Mouse (Mus musculus) thymus, postnatal 25 days (tissue): ENCODE data around the gene Cep170.

ENCODE experiments used
- DNase-seq: peaks from one replicate; pipeline ENCODE4 v3.0.0; 2022

Gene Cep170

DNA sequence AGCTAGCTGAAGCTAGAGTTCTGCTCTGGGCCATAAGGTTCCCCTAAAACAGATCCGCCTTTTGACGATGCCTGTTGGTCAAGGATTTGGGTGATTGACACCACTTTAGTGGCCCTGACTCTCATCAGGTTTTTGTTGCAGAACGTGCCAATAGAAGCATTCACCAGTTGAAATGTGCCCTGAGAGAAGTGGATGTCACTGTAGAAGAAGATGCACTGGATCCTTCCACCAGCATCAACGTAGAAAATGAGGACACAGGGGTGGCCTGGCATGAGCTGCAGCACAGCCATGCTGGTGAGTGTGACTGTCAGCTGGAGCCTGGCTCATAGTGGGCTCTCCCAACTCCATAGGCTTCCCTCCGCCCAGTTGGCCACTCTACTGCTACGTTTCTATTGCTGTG is 10.7 kb upstream of the Cep170 start:
- DNase-seq = no peak

DNA sequence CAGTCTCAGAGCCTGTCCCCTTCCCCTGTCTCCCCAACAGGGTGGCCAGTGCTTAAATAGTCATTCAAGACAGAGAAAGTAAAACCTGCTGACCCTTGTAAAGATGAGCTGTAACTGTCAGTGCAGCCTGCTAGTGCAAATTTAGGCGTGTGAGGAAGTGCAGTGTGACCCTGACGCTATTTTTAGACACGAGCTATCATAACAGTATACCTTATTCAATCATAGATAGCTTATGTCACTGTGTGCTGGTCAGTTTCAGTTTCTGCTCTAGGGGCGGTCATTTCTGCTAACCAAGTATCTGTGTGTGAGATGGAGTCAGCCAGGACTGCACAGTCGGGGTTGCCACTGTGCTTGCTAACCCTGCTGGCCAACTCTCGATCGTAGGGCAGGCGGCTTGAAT is 10.0 kb upstream of the Cep170 start:
- no peak for DNase-seq

DNA sequence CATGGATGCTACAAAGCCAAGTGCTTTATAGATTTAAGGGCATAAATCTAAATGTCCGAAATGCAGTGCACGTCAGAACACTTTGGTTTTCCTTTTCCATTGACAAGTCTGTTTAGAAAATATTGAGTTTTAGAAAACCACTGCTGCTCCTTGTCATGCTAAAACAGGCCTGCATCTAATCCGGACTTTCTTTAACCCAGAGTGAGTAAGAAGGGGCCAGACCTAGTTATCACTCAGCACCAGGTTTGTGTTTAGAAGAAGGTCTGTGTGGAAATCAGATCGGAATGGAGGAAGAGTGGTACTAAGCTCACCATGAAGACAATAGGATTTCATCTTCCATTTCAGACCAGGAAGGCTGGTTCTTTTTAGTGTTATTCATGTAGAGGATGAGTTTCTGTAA is 9.1 kb upstream of the Cep170 start:
- DNase-seq = no peak

DNA sequence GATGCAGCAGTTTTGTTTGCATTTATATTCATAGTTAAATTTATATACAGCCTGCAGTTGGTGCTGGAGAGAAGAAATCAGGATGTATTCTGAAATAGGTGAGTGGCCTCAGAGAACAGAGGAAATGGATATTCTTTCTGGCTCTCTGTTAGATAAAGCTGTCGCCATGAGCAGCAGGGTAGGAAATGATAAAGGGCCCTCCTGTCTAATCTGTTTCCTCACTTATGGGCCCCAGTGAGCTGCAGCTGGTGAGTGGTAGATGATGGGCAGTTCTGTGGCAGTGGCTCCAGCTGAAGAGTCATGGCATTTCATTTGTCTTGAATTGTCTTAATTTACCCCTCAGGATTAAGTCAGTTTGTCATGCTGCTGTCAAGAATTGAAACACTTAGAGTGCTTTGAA is 8.1 kb upstream of the Cep170 start:
- no peak for DNase-seq

DNA sequence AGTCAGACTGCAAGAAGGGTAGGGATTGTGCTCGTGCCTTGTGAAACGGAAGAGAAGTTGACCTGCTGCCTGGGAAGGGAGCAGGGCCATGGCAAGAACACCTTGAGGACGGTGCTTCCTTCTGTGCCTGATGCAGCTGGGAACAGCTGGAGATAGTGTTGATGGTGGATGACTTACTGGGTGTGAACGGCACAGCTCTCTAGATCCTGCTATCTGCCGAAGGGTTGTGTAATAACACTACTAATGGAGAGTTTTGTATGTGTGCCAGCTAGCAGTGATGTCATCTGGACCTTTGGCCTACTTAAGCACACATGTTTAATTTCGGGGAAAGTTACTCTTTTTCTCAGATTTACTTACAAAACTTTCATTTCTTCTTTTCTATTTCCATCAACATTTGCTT is 4.9 kb upstream of the Cep170 start:
- DNase-seq = no peak

DNA sequence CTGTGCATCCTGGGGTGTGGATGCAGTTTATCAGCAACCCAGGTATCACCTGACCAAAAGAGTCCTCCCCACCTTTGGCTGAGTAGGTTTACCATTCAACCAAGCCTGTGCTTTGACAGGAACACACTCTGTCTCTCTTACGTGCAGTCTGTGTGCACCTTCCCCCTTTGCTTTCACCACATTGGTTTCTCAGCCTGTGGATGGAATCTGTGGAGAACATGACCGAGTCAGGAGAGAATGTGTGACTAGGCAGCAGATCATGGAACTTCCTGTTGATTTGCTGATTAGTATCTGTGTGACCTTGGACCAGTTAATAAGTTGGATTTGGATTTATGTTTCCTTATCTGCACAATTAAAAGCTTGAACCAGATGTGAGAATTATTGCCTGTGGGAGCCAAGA is 4.3 kb upstream of the Cep170 start:
- DNase-seq = no peak

DNA sequence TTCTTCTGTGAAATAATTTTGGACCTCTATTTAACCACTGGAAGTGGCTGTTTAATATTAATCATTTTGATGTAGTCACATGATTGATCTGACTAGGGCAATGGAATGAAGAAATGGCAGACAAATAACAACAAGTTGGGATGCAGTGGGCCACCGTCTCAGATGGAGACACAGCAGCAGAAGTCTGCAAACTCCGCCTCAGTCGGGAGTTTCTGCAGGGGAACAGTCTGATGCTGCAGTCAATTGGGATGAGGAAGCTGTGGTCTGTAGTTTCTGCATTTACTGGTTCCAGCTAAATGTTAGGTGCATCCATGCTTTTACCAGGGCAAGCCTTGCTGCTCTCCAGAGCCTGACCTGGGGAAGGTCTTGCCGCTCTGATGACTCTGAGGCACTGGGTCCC is 2.9 kb upstream of the Cep170 start:
- DNase-seq = no peak

DNA sequence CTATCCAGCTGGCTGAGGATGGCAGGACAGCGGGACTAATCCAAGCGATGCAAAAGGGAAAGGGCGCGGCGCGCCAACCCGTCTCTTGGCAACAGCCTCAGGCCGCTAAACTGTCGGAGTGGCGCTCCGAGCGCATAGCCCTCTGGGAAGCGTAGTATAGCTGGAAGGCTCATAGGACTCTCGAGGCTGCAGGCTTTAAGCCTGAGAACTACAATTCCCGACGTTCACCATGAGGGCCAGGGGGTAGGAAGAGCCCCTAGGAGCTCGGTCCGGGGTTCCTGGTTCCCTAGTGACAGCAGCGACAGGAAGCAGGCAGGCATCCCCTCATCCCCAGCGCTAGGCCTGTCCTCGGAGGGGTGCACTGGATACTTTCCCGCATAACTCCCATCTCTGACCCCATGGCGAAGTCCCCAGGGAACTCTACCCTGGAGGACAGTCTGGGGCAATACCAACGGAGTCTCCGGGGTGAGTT is 760 bp upstream of the Cep170 start, which contains the start of gene Sdccag8:
Gene Sdccag8 (plus strand): TSS at position 70 of the 472 bp plus-strand sequence.
- peak; percentile 90 for DNase-seq

DNA sequence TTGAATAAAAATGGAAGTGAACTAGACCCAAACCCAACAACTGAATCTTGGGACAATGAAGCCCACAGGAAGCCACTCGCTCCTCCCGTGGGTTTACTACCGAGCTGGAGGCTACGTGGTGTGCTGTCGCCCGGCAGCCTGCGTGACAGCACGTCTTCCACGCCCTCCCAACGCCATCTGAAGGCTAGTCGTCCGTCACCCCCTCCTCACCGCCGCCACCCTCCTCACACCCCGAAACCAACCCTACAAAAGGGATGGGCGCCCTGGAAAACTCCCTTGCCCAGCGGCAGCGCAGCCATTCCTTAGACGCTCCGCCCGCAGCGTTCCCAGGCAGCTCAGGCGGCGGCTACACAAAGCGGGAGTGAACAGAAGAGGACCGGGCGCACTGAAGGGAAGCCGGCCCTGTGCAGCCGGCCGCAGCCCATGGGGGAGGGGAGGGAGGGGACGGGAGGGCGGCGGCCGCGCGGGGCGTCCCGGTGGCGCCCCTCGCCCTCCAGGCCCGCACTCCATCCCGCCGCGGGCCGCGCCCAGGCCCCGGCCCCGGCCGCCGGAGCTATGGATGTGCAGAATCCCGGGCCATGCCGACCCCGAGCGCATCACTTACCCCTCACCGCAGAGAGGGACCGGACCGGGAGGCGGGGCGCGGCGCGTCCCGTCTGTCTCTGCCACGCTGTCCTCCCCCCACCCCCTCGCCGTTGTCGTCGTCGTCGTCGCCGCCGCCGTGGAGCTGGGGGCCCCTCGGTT is 403 bp downstream of the Cep170 start:
- DNase-seq = peak; percentile 60

DNA sequence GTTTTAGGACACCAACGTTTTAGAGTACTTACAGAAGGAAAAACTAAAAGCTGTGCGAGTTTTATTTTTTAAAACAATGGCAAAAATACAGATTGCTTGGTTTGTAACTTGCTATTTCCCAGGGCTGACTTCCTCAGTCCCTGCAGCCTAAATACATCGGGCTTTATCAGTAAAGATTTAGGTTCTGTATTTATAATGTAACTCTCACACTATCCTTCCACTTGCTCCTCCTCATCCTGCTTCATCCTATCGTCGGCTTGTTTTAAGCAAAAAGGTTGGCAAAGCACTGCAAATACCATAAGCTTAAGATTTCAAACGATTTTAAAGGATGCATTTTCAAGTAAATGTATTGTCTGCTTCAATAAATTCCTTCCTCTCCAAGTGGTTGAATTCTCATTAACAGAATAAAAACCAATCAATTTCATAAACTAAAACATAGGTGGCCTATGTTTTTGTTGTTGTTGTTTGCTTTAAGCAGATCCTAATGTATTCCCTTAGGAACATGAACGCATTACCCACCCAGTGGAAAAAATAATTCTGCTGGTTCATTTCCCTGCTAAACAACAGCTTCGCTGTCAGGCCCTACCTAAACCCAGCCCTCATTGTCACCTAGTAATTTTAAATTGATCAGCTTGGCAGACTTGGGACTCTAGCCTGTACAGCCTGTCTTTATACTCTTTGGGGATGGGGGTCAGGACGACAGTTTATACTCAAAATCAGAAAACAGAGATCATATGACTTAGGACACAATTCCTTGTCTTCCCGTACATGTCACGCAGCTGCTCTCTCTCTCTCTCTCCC is 1.2 kb downstream of the Cep170 start:
- no peak for DNase-seq

DNA sequence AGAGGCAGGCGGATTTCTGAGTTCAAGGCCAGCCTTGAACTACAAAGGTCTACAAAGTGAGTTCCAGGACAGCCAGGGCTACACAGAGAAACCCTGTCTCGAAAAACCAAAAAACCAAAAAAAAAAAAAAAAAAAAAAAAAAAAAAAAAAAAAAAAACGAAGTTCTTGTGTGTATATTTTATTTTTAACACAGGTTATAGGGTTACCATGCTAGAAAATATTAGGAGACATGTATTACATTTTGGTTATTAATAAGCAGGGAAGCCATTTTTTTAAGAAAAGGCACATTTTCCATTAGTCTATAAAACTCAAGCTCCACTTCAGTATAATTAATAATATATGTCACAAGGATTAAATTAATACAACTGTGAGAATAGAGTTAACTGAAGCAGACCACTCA is 2.0 kb downstream of the Cep170 start:
- no peak for DNase-seq

DNA sequence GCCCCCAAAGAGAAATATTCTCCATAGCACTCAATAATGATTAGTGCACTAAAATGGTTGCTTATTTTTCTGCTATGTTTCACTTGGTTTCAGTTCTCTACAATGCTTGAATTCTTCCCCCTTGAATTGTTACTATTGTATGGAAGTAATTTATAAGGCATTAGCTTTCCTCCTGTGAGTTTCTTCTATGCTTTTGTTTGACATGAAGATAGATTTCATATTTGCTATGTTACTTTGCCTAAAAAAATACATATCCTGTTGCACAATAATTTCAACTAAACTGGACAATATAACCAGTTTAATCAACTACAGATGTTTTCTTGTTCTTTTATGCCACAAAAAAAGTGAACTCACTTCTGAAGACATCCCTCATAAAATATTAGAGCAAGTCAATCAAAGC is 3.7 kb downstream of the Cep170 start:
- no peak for DNase-seq

DNA sequence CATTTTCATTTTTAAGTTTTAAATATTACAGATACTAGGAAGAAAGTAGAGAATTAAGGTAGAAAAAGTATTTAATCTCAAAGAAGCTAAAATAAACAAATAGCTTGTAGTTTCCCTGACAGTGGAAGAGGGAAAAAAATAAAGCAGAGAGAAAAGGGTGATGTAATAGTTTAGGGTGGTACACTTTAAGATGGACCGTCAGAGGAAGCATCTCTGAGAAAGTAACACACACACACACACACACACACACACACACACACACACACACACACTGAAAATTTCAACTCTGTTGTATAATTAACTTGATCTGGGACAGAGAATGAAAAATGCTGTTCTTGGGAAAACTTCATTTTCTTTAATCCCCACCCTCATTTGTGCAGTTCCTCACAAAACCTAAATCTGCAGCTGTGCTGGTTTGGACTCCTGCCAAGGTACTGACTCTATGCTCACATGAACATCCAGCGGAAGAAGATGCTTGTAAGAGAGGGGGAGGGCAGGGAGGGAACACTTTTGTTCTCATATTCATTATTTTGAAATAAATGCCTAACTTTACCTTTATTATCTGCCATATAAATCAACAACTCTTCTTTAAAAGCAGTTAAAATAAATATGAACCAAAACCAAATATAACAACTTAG is 13.0 kb downstream of the Cep170 start:
- DNase-seq = peak; percentile 71

DNA sequence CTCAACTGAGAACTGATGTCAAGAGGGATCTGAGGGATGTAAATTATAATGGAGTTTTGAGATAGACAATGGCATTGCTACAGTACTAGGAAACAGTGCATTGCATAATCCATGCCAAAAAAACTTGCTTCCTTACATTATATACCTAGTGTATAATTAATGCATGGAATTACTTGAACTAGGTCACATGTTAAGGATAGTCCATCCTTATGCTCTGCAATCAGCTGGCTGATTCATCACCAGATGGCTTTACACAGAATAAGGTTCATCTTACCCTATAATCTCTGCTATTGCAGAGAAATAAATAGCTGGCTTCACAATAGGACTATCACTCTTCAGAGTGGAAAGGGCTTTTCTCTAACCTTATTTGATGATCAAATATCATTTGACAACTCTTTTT is 15.2 kb downstream of the Cep170 start:
- no peak for DNase-seq

DNA sequence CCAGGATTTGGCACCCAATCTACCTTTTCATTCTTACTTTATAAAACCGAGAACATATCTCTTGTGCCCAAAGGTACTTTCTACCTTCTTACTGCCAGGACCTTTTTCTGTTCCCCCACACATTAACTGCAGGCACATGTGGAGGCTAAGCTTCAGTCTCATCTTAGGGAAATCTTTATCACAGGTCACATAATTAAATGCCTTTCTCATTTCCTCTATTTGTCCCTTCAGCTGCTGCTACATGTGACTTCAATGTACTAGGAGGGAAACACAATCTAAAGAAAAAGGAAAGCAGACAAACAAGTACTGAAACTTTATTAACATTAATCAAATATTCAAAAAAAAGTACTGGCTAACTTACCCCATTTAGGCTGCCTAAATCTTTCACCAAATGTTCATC is 21.7 kb downstream of the Cep170 start:
- DNase-seq = no peak

DNA sequence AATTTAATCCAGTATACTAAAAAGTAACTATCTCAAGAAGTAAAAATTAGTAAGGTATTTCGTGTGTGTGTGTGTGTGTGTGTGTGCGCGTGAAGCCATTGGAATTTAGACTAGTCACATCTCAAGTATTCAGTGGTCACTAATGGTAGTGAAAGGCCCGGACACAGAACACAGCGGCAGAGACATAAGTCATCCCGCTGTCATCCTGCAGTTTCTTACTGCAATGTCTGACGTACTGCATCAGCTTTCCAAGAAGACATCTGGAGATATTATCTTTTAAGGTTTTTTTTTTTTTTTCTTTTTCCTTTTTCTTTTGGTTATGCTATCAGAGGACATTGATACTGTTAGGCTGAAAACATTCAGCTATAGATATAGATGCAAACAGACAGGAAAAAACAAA is 24.5 kb downstream of the Cep170 start:
- DNase-seq = no peak

DNA sequence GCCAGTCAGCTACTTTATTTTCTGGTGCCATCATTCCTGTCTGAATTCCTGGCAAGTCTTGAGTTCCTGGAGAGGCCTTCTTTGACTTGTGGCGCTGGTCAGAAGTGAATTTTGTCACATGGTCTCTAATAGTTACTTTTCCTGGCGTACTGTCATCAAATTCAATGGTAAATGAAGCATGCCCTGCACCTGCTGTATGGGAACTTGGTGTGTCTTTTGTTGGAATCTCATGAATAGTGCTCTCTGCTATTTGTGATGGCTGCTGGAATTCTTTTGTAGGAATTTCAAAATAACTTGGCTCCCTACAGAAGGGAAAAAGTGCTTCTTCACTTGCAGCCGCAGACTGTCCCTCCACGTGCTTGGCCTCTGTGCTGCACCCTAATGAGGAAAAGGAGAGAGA is 39.3 kb downstream of the Cep170 start:
- DNase-seq = no peak

DNA sequence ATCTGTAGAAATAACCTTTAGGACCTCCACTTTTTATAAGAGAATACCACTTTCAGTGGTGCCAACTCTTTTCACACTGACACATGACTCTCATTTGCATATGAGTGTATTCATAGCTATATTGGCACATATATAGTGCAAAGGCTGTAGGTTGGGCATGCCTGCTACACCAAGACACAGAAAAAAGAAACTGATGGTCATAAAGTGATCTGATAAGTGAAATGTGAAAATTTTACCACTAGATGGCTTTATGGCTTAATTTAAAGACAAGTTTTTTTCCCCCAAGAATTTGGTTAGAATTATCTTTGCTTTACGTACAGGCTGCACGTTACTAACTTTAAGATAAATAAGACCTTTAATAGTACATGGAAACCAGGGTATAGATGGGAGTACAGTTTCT is 51.6 kb downstream of the Cep170 start:
- no peak for DNase-seq

DNA sequence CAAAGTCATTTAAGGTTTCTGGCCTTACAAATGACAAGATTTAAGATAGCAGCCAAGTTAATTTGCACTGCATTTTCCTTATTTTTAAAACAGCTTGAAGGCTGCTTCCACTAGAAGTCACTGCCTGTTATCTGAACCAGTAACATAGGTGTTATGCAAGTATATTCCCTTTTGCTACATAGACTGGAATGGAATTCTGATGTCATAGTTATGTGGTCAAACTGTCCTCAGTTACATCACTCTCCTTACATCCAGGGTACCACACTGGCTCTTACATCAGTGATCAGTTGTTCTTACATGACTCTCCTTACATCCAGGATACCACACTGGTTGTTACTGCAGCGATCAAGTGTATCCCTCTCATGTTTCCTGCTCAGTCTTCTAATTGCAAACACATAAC is 53.2 kb downstream of the Cep170 start:
- no peak for DNase-seq

DNA sequence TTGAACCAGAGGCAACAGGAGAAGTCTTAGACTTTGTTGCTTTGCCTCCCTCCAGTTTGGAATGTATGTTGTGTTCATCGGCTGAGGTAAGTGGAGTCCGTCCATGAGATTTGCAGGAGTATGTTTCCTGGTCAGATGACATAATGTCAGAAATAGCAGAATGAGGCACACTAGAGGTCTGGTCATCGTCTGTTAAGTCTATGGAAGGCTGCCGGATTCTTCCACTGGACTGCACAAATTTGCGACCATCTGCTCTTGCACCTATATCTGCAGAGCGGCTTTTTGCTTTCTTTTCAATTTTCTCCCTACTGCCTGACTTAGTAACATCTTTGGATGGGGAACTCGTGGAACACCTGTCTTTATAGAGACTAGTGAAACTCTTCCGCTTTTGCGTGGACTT is 58.3 kb downstream of the Cep170 start:
- no peak for DNase-seq

DNA sequence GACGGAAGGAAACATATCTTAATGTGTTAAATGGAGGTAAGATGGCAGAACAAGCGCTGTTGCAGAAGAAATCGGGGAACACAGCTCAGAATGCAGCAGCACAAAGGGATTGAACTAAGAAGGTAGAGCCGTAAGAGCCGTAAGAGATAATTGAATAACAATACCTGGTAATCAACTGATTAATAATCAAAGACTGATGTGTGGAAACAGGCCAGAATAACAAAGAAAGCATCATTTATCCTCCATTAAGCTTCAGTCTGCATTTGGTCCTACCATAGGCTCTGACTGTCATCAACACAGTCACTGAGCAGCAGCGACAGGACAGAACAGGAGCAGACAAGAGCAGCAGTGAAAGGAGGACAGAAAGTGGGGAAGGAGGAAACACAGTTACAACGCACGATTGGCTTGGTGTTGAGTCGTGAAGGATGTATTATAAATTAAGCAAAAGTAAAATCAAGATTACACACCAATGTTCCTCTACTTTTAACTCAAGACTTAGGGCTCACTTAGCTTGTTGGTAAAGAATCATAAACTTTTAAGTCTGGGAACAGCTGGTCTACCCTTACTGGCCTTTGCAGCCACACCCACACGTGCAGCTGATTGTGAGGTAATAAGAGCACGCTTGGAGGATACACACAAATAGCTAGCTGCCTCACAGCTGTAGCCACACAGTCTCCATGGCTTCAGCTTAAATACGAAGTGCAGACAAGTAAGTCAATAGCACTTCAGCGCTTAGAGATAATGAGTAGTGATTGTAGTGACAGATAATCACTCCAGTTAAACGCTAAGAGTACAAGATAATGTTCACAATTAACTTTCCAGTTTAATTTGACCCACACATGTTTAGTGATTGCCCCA is 59.8 kb downstream of the Cep170 start:
- DNase-seq = no peak

DNA sequence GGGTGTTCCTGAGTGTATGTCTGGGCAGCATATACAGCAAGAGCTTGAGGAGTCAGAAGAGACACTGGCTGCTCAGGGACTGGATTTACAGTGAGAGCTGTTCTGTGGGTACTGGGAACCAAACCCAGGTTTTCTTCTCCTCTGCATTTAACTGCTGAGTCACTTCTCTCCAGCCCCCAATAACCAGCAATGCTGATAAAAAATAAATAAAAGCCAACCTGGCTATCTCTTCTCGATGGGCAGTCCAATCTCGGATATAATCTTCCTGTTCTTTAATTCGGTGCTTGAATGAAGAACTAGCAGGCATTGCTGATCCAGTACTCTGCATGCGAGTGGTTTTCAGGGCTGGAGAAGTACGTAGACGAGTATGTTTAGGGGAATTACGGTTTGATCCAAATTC is 64.2 kb downstream of the Cep170 start:
- DNase-seq = no peak

DNA sequence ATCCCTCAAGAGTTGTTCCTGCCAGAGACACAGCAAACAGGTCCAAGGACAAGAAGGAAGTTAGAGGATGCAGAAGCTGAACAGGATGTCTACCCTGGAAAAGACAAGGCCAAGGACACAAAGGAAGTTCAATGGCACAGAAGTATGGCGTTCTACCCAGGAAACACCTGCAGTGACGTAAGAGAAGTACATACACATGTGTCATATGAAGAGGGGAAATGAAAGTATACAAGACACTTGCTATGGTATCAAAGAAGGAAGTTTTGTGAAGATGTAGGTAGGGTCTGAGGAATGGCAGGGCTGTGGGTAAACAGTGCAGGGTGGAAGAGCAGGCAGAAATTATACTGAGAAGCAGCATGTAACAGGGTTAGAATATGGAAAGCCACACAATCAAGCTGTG is 81.0 kb downstream of the Cep170 start:
- peak; percentile 8 for DNase-seq
